Mouse (Mus musculus) CH12.LX (cell line): ENCODE measurements around the gene Mrpl33. TPM values are rescaled to one million over a fixed set of nuclear protein-coding genes. Genes with fewer than 3 reads are reported as not detected.

Source experiments
- DNase-seq: peaks from one replicate; pipeline ENCODE4 v3.0.0-alpha.2; 2013; ENCODE audit errors: extremely low read depth
- H3K27ac ChIP-seq: 2 replicates; pipeline ENCODE4 v1.5.1; 2012; ENCODE audit warnings: low read depth, mild to moderate bottlenecking, control low read depth, moderate library complexity; ENCODE audit not compliant: insufficient read depth
- H3K27me3 ChIP-seq: replicated peaks from 2 replicates; pipeline ENCODE3; 2012; ENCODE audit warnings: inconsistent platforms
- H3K36me3 ChIP-seq, 2 experiments: replicated peaks in 1 of 2; 2 replicates each; pipeline versions ENCODE3 to v1.6.1; 2012; ENCODE audit warnings: inconsistent platforms in 1 of 2, low read length in 1 of 2, mild to moderate bottlenecking in 1 of 2, mixed read lengths in 1 of 2, moderate library complexity in 1 of 2; ENCODE audit not compliant: control insufficient read depth in 1 of 2, insufficient read depth in 1 of 2
- H3K4me1 ChIP-seq, 2 experiments: 2 replicates each; pipeline ENCODE4 v1.6.1; 2012; ENCODE audit warnings: inconsistent platforms in 1 of 2, moderate library complexity in 1 of 2; ENCODE audit not compliant: insufficient read depth in 2 of 2, control insufficient read depth in 1 of 2
- H3K4me2 ChIP-seq: 2 replicates; pipeline ENCODE4 v1.6.1; 2012; ENCODE audit warnings: low read depth, mild to moderate bottlenecking, control low read depth; ENCODE audit not compliant: poor library complexity, insufficient read depth, severe bottlenecking
- H3K4me3 ChIP-seq, 3 experiments: fragments of 150-350 bp in 1 of 3; sonication (generic) in 1 of 3; replicated peaks in 1 of 3; 2 replicates each; pipeline versions ENCODE3 to v1.5.1; 2011 to 2012; ENCODE audit warnings: low read depth in 2 of 3, low read length in 2 of 3, mild to moderate bottlenecking in 2 of 3, moderate library complexity in 2 of 3, control low read depth in 1 of 3, improper control_type of control experiment in 1 of 3, inconsistent platforms in 1 of 3, mixed read lengths in 1 of 3; ENCODE audit not compliant: poor library complexity in 1 of 3
- H3K79me2 ChIP-seq: replicated peaks from 2 replicates; pipeline ENCODE4 v1.6.1; 2012; ENCODE audit warnings: mild to moderate bottlenecking, moderate library complexity; ENCODE audit not compliant: control insufficient read depth, poor library complexity, insufficient read depth, severe bottlenecking; ENCODE audit errors: extremely low read depth
- H3K9ac ChIP-seq: 2 replicates; pipeline ENCODE4 v1.6.1; 2012; ENCODE audit warnings: low read depth, mild to moderate bottlenecking, control low read depth, moderate library complexity; ENCODE audit not compliant: insufficient read depth
- H3K9me3 ChIP-seq: replicated peaks from 2 replicates; pipeline ENCODE3; 2012; ENCODE audit warnings: low read length, inconsistent platforms, mixed read lengths
- BHLHE40 ChIP-seq: IDR thresholded peaks from 2 replicates; pipeline ENCODE4 v1.6.1; 2011; ENCODE audit warnings: mild to moderate bottlenecking, low read depth, low read length, improper control_type of control experiment
- CHD2 ChIP-seq: IDR thresholded peaks from 2 replicates; pipeline ENCODE4 v1.6.1; 2011; ENCODE audit warnings: low read length, improper control_type of control experiment
- CTCF ChIP-seq, 2 experiments: IDR thresholded peaks in 1 of 2; conservative IDR thresholded peaks in 1 of 2; 2 replicates each; pipeline ENCODE4 v1.5.1; 2011 to 2012; ENCODE audit warnings: low read depth in 2 of 2, low read length in 2 of 2, improper control_type of control experiment in 1 of 2, inconsistent platforms in 1 of 2, mild to moderate bottlenecking in 1 of 2, moderate library complexity in 1 of 2
- ELF1 ChIP-seq: IDR thresholded peaks from 2 replicates; pipeline ENCODE4 v1.6.1; 2014; ENCODE audit warnings: low read depth, mild to moderate bottlenecking, inconsistent platforms, low read length, improper control_type of control experiment
- EP300 ChIP-seq: IDR thresholded peaks from 2 replicates; pipeline ENCODE4 v1.6.1; 2011; ENCODE audit warnings: low read length, improper control_type of control experiment
- ETS1 ChIP-seq: conservative IDR thresholded peaks from 2 replicates; pipeline ENCODE4 v1.6.1; 2012; ENCODE audit warnings: low read depth, mild to moderate bottlenecking, inconsistent platforms, low read length, improper control_type of control experiment, moderate library complexity
- GABPA ChIP-seq: IDR thresholded peaks from 2 replicates; pipeline ENCODE4 v1.6.1; 2012; ENCODE audit warnings: low read depth, low read length, improper control_type of control experiment, inconsistent platforms; ENCODE audit not compliant: insufficient replicate concordance
- IRF4 ChIP-seq: IDR thresholded peaks from 2 replicates; pipeline ENCODE4 v1.6.1; 2014; ENCODE audit warnings: low read depth, mild to moderate bottlenecking, inconsistent platforms, low read length, improper control_type of control experiment
- JUN ChIP-seq: IDR thresholded peaks from 2 replicates; pipeline ENCODE4 v1.6.1; 2011; ENCODE audit warnings: low read depth, mild to moderate bottlenecking, low read length, improper control_type of control experiment, moderate library complexity; ENCODE audit not compliant: insufficient read depth
- JUND ChIP-seq: conservative IDR thresholded peaks from 2 replicates; pipeline ENCODE4 v1.6.1; 2011; ENCODE audit warnings: low read depth, low read length, improper control_type of control experiment
- KAT2A ChIP-seq: IDR thresholded peaks from 2 replicates; pipeline ENCODE4 v1.6.1; 2012; ENCODE audit warnings: low read length, improper control_type of control experiment, inconsistent platforms; ENCODE audit not compliant: insufficient replicate concordance
- MAX ChIP-seq: IDR thresholded peaks from 2 replicates; pipeline ENCODE4 v1.6.1; 2011; ENCODE audit warnings: low read length, improper control_type of control experiment
- MAZ ChIP-seq: IDR thresholded peaks from 2 replicates; pipeline ENCODE4 v1.6.1; 2012; ENCODE audit warnings: low read depth, mild to moderate bottlenecking, inconsistent platforms, low read length, improper control_type of control experiment, moderate library complexity
- MEF2A ChIP-seq: IDR thresholded peaks from 2 replicates; pipeline ENCODE4 v1.6.1; 2014; ENCODE audit warnings: low read depth, mild to moderate bottlenecking, inconsistent platforms, low read length, improper control_type of control experiment, borderline replicate concordance
- MXI1 ChIP-seq: IDR thresholded peaks from 2 replicates; pipeline ENCODE4 v1.6.1; 2011; ENCODE audit warnings: mild to moderate bottlenecking, low read depth, low read length, improper control_type of control experiment
- MYC ChIP-seq: IDR thresholded peaks from 2 replicates; pipeline ENCODE4 v1.6.1; 2011; ENCODE audit warnings: low read depth, mild to moderate bottlenecking, improper control_type of control experiment, low read length
- NELFE ChIP-seq: IDR thresholded peaks from 2 replicates; pipeline ENCODE4 v1.6.1; 2011; ENCODE audit warnings: low read depth, low read length, improper control_type of control experiment
- NRF1 ChIP-seq: IDR thresholded peaks from 2 replicates; pipeline ENCODE4 v1.6.1; 2014; ENCODE audit warnings: low read depth, mild to moderate bottlenecking, inconsistent platforms, low read length, improper control_type of control experiment, moderate library complexity
- PAX5 ChIP-seq: IDR thresholded peaks from 2 replicates; pipeline ENCODE4 v1.6.1; 2012; ENCODE audit warnings: low read length, inconsistent platforms, mixed read lengths
- RAD21 ChIP-seq: IDR thresholded peaks from 2 replicates; pipeline ENCODE4 v1.6.1; 2011; ENCODE audit warnings: low read depth, mild to moderate bottlenecking, low read length, improper control_type of control experiment, moderate library complexity
- RCOR1 ChIP-seq: conservative IDR thresholded peaks from 2 replicates; pipeline ENCODE4 v1.6.1; 2012; ENCODE audit warnings: low read depth, mild to moderate bottlenecking, inconsistent platforms, low read length, improper control_type of control experiment
- SIN3A ChIP-seq: IDR thresholded peaks from 2 replicates; pipeline ENCODE4 v1.6.1; 2012; ENCODE audit warnings: low read length, improper control_type of control experiment, inconsistent platforms
- SMC3 ChIP-seq: IDR thresholded peaks from 2 replicates; pipeline ENCODE4 v1.6.1; 2011; ENCODE audit warnings: low read depth, low read length, improper control_type of control experiment
- TBP ChIP-seq: conservative IDR thresholded peaks from 2 replicates; pipeline ENCODE4 v1.6.1; 2011; ENCODE audit warnings: low read depth, low read length, improper control_type of control experiment
- TCF12 ChIP-seq: IDR thresholded peaks from 2 replicates; pipeline ENCODE4 v1.6.1; 2014; ENCODE audit warnings: low read depth, mild to moderate bottlenecking, inconsistent platforms, low read length, improper control_type of control experiment
- UBTF ChIP-seq: IDR thresholded peaks from 2 replicates; pipeline ENCODE4 v1.6.1; 2012; ENCODE audit warnings: low read depth, mild to moderate bottlenecking, inconsistent platforms, low read length, improper control_type of control experiment, moderate library complexity
- USF1 ChIP-seq: IDR thresholded peaks from 2 replicates; pipeline ENCODE4 v1.6.1; 2014; ENCODE audit warnings: low read depth, mild to moderate bottlenecking, inconsistent platforms, low read length, improper control_type of control experiment
- USF2 ChIP-seq: conservative IDR thresholded peaks from 2 replicates; pipeline ENCODE4 v1.6.1; 2011; ENCODE audit warnings: low read depth, low read length, improper control_type of control experiment
- ZC3H11A ChIP-seq: IDR thresholded peaks from 2 replicates; pipeline ENCODE4 v1.6.1; 2012; ENCODE audit warnings: low read depth, mild to moderate bottlenecking, inconsistent platforms, low read length, improper control_type of control experiment
- ZKSCAN1 ChIP-seq: IDR thresholded peaks from 2 replicates; pipeline ENCODE4 v1.6.1; 2012; ENCODE audit warnings: low read depth, inconsistent platforms, low read length, improper control_type of control experiment, borderline replicate concordance
- ZMIZ1 ChIP-seq: IDR thresholded peaks from 2 replicates; pipeline ENCODE4 v1.6.1; 2012; ENCODE audit warnings: low read depth, mild to moderate bottlenecking, inconsistent platforms, low read length, improper control_type of control experiment
- dilution Hi-C: fragments of 300-500 bp; cut with MboI; formaldehyde crosslinking; loops from 2 replicates; pipeline ENCODE4 v1.14.3; 2020; ENCODE audit warnings: low sequenced_read_pairs; ENCODE audit not compliant: extremely low pct_unique_long_range_greater_than_20kb, extremely low pct_ligation_motif_present
- in situ Hi-C: fragments of 300-500 bp; cut with MboI; formaldehyde crosslinking; loops from 3 replicates; pipeline ENCODE4 v1.14.3; 2019; ENCODE audit warnings: low sequenced_read_pairs, low pct_ligation_motif_present, low pct_unique_long_range_greater_than_20kb, mixed read lengths
- polyA plus RNA-seq: library from polyadenylated mRNA; unstranded; fragments of >175 nt; gene quantifications from 2 replicates; pipeline ENCODE4 v1.2.1, GENCODE M21; 2012; ENCODE audit warnings: low read depth; ENCODE audit not compliant: insufficient read length
- total RNA-seq, 2 experiments: library from RNA; depleted of rRNA; stranded (reverse); fragments of 300-350 nt in 1 of 2; fragments of >200 nt in 1 of 2; gene quantifications; 2 replicates each; pipeline ENCODE4 v1.2.3; 2012 to 2014

The Mrpl33 gene
- total and polyA plus RNA-seq, 3 experiments, result 114 to 336 (median 168) TPM

GRCm38 (mm10) chr5:31646574-31646973 lies 49.8 kb downstream of the Mrpl33 start:
- Histone ChIP-seq H3K4me3 (no peak overlapping the region), H3K9ac (no peak overlapping the region), H3K4me2 (no peak overlapping the region), H3K79me2 (no peaks in the 10 kb centered on the region), H3K27me3 (no peaks in the 10 kb centered on the region), H3K9me3 (no peaks in the 10 kb centered on the region), H3K4me1 (peaks cover 15 to 39% of the 10 kb centered on the region in 2 experiments)
- dilution Hi-C loops, result no loop called here
- DNase-seq, result peak; percentile 29
- in situ Hi-C loops, result no loop called here
- TF ChIP-seq JUND (peak; percentile 62), USF1 (no peak), BHLHE40 (peak; percentile 97), MAX (peak; percentile 75), MYC (peak; percentile 85), TCF12 (0 out of 2 replicates have a peak, but pooled peaks have one; percentile 26), NRF1 (no peak), MXI1 (0 out of 2 replicates have a peak, but pooled peaks have one; percentile 21), CHD2 (no peak), IRF4 (peak; percentile 67; the same call in 1 of the 2 replicates), MAZ (no peak), MEF2A (peak; percentile 45; the same call in 1 of the 2 replicates), USF2 (no peak), CTCF (conservative IDR thresholded peaks at IDR 0.05 in 1 of 2, IDR thresholded peaks at IDR 0.05 in 1 of 2; ENCODE audit: low read depth in 2 of 2, low read length in 2 of 2) (no peak), ETS1 (peak; percentile 89), EP300 (peak; percentile 60; the same call in 1 of the 2 replicates), JUN (peak; percentile 71)
- TF ChIP-seq, all 38 proteins: peak for 11
- no peak overlapping the region for H3K27ac ChIP-seq
- H3K36me3 ChIP-seq, result peaks cover 3 to 29% of the 10 kb centered on the region in 2 experiments

DNA sequence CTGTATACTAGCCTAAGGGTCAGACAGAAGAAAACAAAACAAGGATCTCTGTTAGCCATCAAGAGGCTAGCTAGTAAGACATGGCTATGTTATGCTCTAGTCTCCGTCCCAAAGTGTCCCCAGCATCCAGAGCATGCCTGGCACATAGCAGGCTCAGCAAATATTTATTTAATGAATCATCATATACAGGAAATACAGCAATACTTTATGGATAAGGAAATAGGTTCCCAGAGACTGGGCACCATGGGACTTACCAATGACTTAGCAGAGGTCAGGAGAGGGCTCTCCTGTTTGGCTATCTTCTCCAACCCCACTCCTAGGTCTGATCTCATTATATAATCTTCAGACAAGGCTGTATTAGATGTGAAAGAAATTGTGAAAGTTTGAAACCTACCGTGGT lies 50.6 kb downstream of the Mrpl33 start:
- H3K4me3 ChIP-seq, result no peak overlapping the region
- no peak for DNase-seq
- H3K9ac ChIP-seq, result no peak overlapping the region
- H3K27me3 ChIP-seq, result no peaks in the 10 kb centered on the region
- peaks cover 15 to 39% of the 10 kb centered on the region in 2 experiments for H3K4me1 ChIP-seq
- no peaks in the 10 kb centered on the region for H3K79me2 ChIP-seq
- H3K9me3 ChIP-seq, result no peaks in the 10 kb centered on the region
- dilution Hi-C loops, result no loop called here
- in situ Hi-C loops, result no loop called here
- H3K27ac ChIP-seq, result no peak overlapping the region
- H3K4me2 ChIP-seq, result no peak overlapping the region
- H3K36me3 ChIP-seq, result peaks cover 3 to 27% of the 10 kb centered on the region in 2 experiments
- TF ChIP-seq ZKSCAN1 (no peak), SMC3 (no peak), RCOR1 (no peak), TCF12 (no peak), GABPA (no peak), BHLHE40 (no peak), NELFE (no peak), ZC3H11A (no peak), RAD21 (no peak), KAT2A (no peak), MXI1 (no peak), ELF1 (no peak), TBP (no peak), UBTF (no peak), USF1 (no peak), ETS1 (no peak), SIN3A (no peak), PAX5 (no peak), ZMIZ1 (no peak)
